Mouse (Mus musculus) urinary bladder, postnatal 0 days (tissue): ENCODE results near the gene Krtap19-5. TPM values are rescaled to one million over a fixed set of nuclear protein-coding genes. Genes with fewer than 3 reads are reported as not detected.

Source experiments
- polyA plus RNA-seq: library from polyadenylated mRNA; unstranded; fragments of >200 nt; fragmentation: Nextera tagmentation; extraction: Ambion mirVana; gene quantifications from 2 replicates; pipeline ENCODE4 v1.2.1, GENCODE M21; 2015

The Krtap19-5 gene
- not detected in 2 replicates for polyA plus RNA-seq

GRCm38 (mm10) chr16:88896357-88896756 lies at the start of gene Krtap19-5:
Gene Krtap19-5, minus strand, starts transcription at chr16:88896457.

DNA sequence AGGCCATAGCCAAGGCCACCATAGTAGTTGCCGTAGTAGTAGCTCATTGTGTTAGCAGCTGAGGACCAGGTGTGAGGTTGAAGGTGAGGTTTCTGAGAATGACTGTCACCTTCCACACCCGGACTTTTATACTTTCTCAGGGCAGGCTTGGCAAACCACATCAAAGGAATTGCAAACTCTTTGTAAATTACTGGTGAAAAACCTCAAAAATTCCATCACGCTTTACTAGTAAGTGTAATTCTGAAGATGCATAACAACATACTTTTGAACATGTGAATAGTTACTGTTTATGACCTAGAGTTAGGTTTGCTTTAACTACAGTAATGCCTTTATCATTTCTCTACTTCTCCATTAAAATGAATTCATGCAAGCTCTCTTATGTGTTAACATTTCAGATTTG lies 35.9 kb upstream of the Krtap19-5 start, which contains the start of gene Krtap19-9b:
Gene Krtap19-9b (minus strand): TSS at position 101 of the 400 bp plus-strand sequence.

DNA sequence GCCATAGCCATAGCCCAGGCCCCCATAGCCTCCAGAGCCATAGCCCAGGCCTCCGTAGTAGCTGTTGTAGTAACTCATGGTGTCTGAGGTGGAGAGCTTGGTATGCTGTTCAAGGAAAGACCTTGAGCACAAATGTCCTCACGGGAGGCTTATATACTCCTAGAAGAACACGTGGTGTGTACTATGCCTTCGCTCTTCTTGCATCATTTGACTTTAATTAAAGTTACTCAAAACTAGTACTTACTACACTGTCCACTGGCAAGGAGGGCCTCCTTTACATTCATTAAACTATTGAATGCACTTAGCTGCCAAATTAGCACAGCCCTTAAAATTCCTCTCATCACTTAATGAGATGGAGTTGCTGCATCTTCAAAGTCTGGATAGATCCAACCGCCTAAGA lies 11.3 kb downstream of the Krtap19-5 start, which contains the start of gene Krtap19-4:
Gene Krtap19-4 (minus strand): TSS at position 101 of the 400 bp plus-strand sequence.

GRCm38 (mm10) chr16:88877938-88878337 lies 18.3 kb downstream of the Krtap19-5 start, which contains the start of gene Krtap19-3:
Gene Krtap19-3, minus strand, starts transcription at chr16:88878038.

DNA sequence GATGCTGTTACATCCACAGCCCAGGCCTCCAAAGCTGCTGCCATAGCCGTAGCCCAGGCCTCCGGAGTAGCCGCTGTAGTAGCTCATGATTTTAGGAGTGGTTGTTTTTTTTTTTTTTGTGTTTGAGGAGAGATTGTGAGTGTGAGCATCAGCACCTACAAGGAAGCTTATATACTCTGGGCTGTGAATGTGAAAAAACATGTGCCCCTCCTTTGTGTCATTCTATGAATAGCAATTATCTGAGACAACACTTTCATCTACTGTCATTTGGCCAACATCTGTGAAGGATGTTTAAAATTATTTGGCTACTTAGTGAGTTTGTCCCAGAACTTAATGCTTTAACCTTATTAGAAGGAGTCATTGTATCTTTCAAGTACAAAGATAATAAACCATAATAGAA lies 22.1 kb downstream of the Krtap19-5 start, which contains the start of gene Krtap19-2:
Gene Krtap19-2 (minus strand): TSS at position 101 of the 400 bp plus-strand sequence.

DNA sequence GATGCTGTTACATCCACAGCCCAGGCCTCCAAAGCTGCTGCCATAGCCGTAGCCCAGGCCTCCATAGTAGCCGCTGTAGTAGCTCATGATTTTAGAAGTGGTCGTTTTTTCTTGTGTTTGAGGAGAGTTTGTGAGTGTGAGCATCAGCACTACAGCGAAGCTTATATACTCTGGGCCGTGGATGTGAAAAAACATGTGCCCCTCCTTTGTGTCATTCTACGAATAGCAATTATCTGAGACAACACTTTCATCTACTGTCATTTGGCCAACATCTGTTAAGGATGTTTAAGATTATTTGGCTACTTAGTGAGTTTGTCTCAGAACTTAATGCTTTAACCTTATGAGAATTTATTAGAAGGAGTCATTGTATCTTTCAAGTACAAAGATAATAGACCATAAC lies 26.9 kb downstream of the Krtap19-5 start, which contains the start of gene Krtap19-1:
Gene Krtap19-1 (minus strand): TSS at position 101 of the 400 bp plus-strand sequence.

Other genes with a start within 250 kb of the Krtap19-5 start
- gene Krtap26-1, start 248.7 kb downstream of the Krtap19-5 start, polyA plus RNA-seq: not detected in 2 replicates
- not detected in 2 replicates for gene Krtap27-1, start 224.8 kb downstream of the Krtap19-5 start, polyA plus RNA-seq
- gene 2310061N02Rik, start 188.5 kb downstream of the Krtap19-5 start, polyA plus RNA-seq: not detected in 2 replicates
- gene Krtap13-1, start 167.6 kb downstream of the Krtap19-5 start, polyA plus RNA-seq: not detected in 2 replicates
- not detected in 2 replicates for gene Krtap13, start 144.8 kb downstream of the Krtap19-5 start, polyA plus RNA-seq
- gene 2310034C09Rik, start 137.6 kb downstream of the Krtap19-5 start, polyA plus RNA-seq: not detected in 2 replicates
- not detected in 2 replicates for gene 2310057N15Rik, start 122.3 kb downstream of the Krtap19-5 start, polyA plus RNA-seq
- gene Gm5965, start 118.6 kb downstream of the Krtap19-5 start, polyA plus RNA-seq: not detected in 2 replicates
- gene Gm20741, start 84.2 kb downstream of the Krtap19-5 start, polyA plus RNA-seq: not detected in 2 replicates
- not detected in 2 replicates for gene Krtap15, start 76.2 kb downstream of the Krtap19-5 start, polyA plus RNA-seq
- gene Krtap14, start 70.3 kb downstream of the Krtap19-5 start, polyA plus RNA-seq: not detected in 2 replicates
- gene Krtap19-1, start 27.0 kb downstream of the Krtap19-5 start, polyA plus RNA-seq: not detected in 2 replicates
- not detected in 2 replicates for gene Krtap19-2, start 22.2 kb downstream of the Krtap19-5 start, polyA plus RNA-seq
- not detected in 2 replicates for gene Krtap19-3, start 18.4 kb downstream of the Krtap19-5 start, polyA plus RNA-seq
- not detected in 2 replicates for gene Krtap19-4, start 11.4 kb downstream of the Krtap19-5 start, polyA plus RNA-seq
- not detected in 2 replicates for gene Krtap19-9b, start 35.8 kb upstream of the Krtap19-5 start, polyA plus RNA-seq
- not detected in 2 replicates for gene Krtap16-3, start 66.4 kb upstream of the Krtap19-5 start, polyA plus RNA-seq
- gene Krtap22-2, start 114.3 kb upstream of the Krtap19-5 start, polyA plus RNA-seq: not detected in 2 replicates
- not detected in 2 replicates for gene Gm10229, start 118.8 kb upstream of the Krtap19-5 start, polyA plus RNA-seq
- not detected in 2 replicates for gene Krtap6-1, start 135.2 kb upstream of the Krtap19-5 start, polyA plus RNA-seq
- gene Gm10228, start 145.0 kb upstream of the Krtap19-5 start, polyA plus RNA-seq: not detected in 2 replicates
- not detected in 2 replicates for gene Krtap6-5, start 151.4 kb upstream of the Krtap19-5 start, polyA plus RNA-seq
- not detected in 2 replicates for gene 1110025L11Rik, start 167.5 kb upstream of the Krtap19-5 start, polyA plus RNA-seq
- not detected in 2 replicates for gene Krtap6-3, start 187.6 kb upstream of the Krtap19-5 start, polyA plus RNA-seq
- gene Gm6358, start 244.4 kb upstream of the Krtap19-5 start, polyA plus RNA-seq: not detected in 2 replicates